Mouse (Mus musculus) heart, postnatal 0 days (tissue): ENCODE measurements around the gene Rnf8.

Source experiments
- CTCF ChIP-seq: IDR thresholded peaks from 2 replicates; pipeline ENCODE4 v1.5.1; 2016; ENCODE audit warnings: antibody characterized with exemption, control low read depth, low read depth
- EP300 ChIP-seq: IDR thresholded peaks from 2 replicates; pipeline ENCODE4 v1.6.1; 2016; ENCODE audit warnings: antibody characterized with exemption, low read depth

GRCm38 (mm10) chr17:29632312-29632711, 17.7 kb downstream of the Rnf8 start:
- TF ChIP-seq CTCF: no peak
- TF ChIP-seq EP300: no peak
